In the genomic region with DNA sequence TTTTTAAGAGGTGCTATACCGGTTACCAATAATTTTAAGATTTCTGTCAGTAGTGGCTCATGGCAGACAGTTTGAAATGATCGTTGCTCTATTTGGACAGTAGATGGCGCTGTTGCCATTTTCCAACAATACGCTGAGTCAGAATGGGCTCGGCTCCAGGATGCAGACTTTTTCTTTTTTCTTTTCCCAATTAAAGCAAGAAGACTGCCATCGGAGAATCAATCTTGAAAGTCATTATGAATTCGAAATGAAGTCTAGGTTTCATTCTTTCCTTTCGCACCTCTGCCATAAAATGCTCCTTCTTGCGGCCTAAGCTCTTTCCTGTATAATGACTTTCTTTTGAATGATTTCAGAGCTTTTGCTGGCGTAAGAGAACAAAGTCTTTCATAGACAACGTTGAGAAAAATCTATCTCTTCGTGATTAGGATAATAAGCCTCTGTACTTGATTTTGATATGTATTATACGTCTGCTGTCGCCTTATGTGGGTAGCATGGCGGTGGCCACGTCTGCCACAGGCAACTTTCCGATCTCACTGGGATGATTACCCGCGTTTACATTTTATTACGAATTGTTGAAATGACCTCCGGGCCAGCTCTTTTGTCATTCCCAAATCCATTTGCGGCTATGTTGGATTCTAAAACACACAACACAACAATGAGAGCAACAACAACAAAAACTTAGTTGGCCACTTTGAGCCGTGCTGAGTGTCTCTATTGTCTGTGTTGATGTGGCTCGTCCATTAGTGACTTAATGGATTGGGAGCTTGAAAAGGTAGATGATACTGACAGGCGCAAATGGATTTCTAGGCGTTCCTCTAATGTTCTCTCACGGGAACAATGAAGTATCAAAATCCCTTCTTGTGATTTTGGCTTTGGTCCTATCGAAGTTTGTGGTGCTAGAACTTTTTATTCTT, we compare ENCODE assay signal across 9 mouse cellular contexts. TPM values are rescaled to one million over a fixed set of nuclear protein-coding genes. Genes with fewer than 3 reads are reported as not detected.
DNase-seq lines count a peak whose midpoint lies in the region; ATAC-seq and TF ChIP-seq lines count a peak whose summit lies in the region.
"Had no signal": no experiment of that assay in that cellular context is flagged by ENCODE, and none has a peak within 500 bp of the region (broad histone marks: within the 10 kb centered on the region; RNA-seq: fewer than 3 reads in every experiment).

No protein-coding gene starts in this region.

- TF ChIP-seq CTCF in thymus, adult 2 months (IDR thresholded peaks at IDR 0.05; ENCODE audit: borderline replicate concordance, control insufficient read depth, extremely low read depth, insufficient read depth, low read length, poor library complexity): no peak

- H3K36me3 ChIP-seq in heart, embryonic 11.5 days (ENCODE audit: control insufficient read depth, insufficient read depth, low read length): no peaks in the 10 kb centered on the region
- H3K36me3 ChIP-seq in kidney, embryonic 16.5 days (ENCODE audit: insufficient read depth, low read length): no peaks in the 10 kb centered on the region
- no peaks in the 10 kb centered on the region for H3K36me3 ChIP-seq in limb, embryonic 14.5 days (ENCODE audit: control insufficient read depth, insufficient read depth, low read length)
- no peaks in the 10 kb centered on the region for H3K36me3 ChIP-seq in thymus, adult 2 months (ENCODE audit: control insufficient read depth, insufficient read depth, low read length)

- H3K9me3 ChIP-seq in heart, embryonic 11.5 days (replicated peaks; ENCODE audit: control insufficient read depth, low read length): no peaks in the 10 kb centered on the region
- no peaks in the 10 kb centered on the region for H3K9me3 ChIP-seq in kidney, embryonic 16.5 days (ENCODE audit: low read length)
- no peaks in the 10 kb centered on the region for H3K9me3 ChIP-seq in limb, embryonic 14.5 days (ENCODE audit: control insufficient read depth, low read length)

- no peaks in the 10 kb centered on the region for H3K4me1 ChIP-seq in heart, embryonic 11.5 days (ENCODE audit: control insufficient read depth, insufficient read depth, low read length)
- no peaks in the 10 kb centered on the region for H3K4me1 ChIP-seq in kidney, embryonic 16.5 days (ENCODE audit: insufficient read depth, low read length)
- H3K4me1 ChIP-seq in limb, embryonic 14.5 days (ENCODE audit: control insufficient read depth, insufficient read depth, low read length): no peaks in the 10 kb centered on the region
- H3K4me1 ChIP-seq in thymus, adult 2 months (replicated peaks; ENCODE audit: control insufficient read depth, insufficient read depth, low read length): 0 out of 2 replicates have a peak, but pooled peaks cover 2% of the 10 kb centered on the region

- TF ChIP-seq POLR2A in limb, embryonic 14.5 days (IDR thresholded peaks at IDR 0.05; ENCODE audit: borderline replicate concordance, extremely low read depth, insufficient read depth, insufficient read length): no peak
- TF ChIP-seq POLR2A in thymus, adult 2 months (IDR thresholded peaks at IDR 0.05; ENCODE audit: control insufficient read depth, extremely low read depth, insufficient read depth, low read length, poor library complexity): no peak

- 48% methylated on average over 28 of the region's 28 CpGs for WGBS in heart, embryonic 11.5 days (ENCODE audit: insufficient replicate concordance)
- 31% methylated on average over 28 of the region's 28 CpGs for WGBS in kidney, embryonic 16.5 days
- WGBS in limb, embryonic 14.5 days: 43% methylated on average over 28 of the region's 28 CpGs
- WGBS in thymus, adult 2 months: 54% methylated on average over 28 of the region's 28 CpGs

- peak; percentile 85 for DNase-seq in CD4-positive, CD25-positive, alpha-beta regulatory T cell, adult 2 months (ENCODE audit: low read depth, low spot score)
- DNase-seq in adrenal gland, adult 2 months: peak; percentile 52
- peak; percentile 69 for DNase-seq in embryo, embryonic 9.5 days (ENCODE audit: extremely low spot score)
- DNase-seq in limb, embryonic 14.5 days (ENCODE audit: low spot score): peak; percentile 91
- DNase-seq in naive thymus-derived CD4-positive, alpha-beta T cell, adult 2 months (ENCODE audit: low read depth): peak; percentile 77
- peak; percentile 65 for DNase-seq in thymus, adult 2 months

- peak overlapping the region; percentile 43 for H3K4me2 ChIP-seq in heart, embryonic 11.5 days
- peak overlapping the region; percentile 64 for H3K4me2 ChIP-seq in kidney, embryonic 16.5 days (replicated peaks; ENCODE audit: low read depth, low read length)
- peak overlapping the region; percentile 34 for H3K4me2 ChIP-seq in limb, embryonic 14.5 days (replicated peaks; ENCODE audit: low read depth, low read length, severe bottlenecking)

- no peak overlapping the region for H3K4me3 ChIP-seq in heart, embryonic 11.5 days (ENCODE audit: low read depth, low read length)
- H3K4me3 ChIP-seq in kidney, embryonic 16.5 days (ENCODE audit: low read length): peak overlapping the region; percentile 39
- peak overlapping the region; percentile 15 for H3K4me3 ChIP-seq in limb, embryonic 14.5 days (replicated peaks; ENCODE audit: low read length)
- no peak overlapping the region for H3K4me3 ChIP-seq in thymus, adult 2 months (ENCODE audit: control insufficient read depth, insufficient read depth, low read length)

- no peak overlapping the region for H3K9ac ChIP-seq in heart, embryonic 11.5 days (ENCODE audit: low read depth, low read length)
- peak overlapping the region; percentile 26; the same call in 1 of the 2 replicates for H3K9ac ChIP-seq in kidney, embryonic 16.5 days (replicated peaks; ENCODE audit: low read length)
- H3K9ac ChIP-seq in limb, embryonic 14.5 days (ENCODE audit: low read depth, low read length, severe bottlenecking): no peak overlapping the region; the same call in 1 of the 2 replicates

- H3K27ac ChIP-seq in heart, embryonic 11.5 days (ENCODE audit: low read depth, low read length): no peak overlapping the region
- H3K27ac ChIP-seq in kidney, embryonic 16.5 days (ENCODE audit: low read length): no peak overlapping the region
- no peak overlapping the region for H3K27ac ChIP-seq in limb, embryonic 14.5 days (replicated peaks; ENCODE audit: low read depth, low read length)
- no peak overlapping the region for H3K27ac ChIP-seq in thymus, adult 2 months (ENCODE audit: control insufficient read depth, insufficient read depth, low read length)
- H3K27ac ChIP-seq: macrophage had no signal

- no peak for ATAC-seq in heart, embryonic 11.5 days (replicated peaks; ENCODE audit: insufficient number of reproducible peaks, low FRiP score, low TSS enrichment)
- peak; percentile 42; the same call in 1 of the 2 replicates for ATAC-seq in kidney, embryonic 16.5 days (ENCODE audit: low FRiP score, low TSS enrichment)
- ATAC-seq in limb, embryonic 14.5 days (ENCODE audit: low FRiP score, low read depth): 0 out of 2 replicates have a peak, but pooled peaks have one; percentile 57

- H3K27me3 ChIP-seq in heart, embryonic 11.5 days (ENCODE audit: control insufficient read depth, insufficient read depth, low read length): no peaks in the 10 kb centered on the region
- no peaks in the 10 kb centered on the region; the same call in 1 of the 2 replicates for H3K27me3 ChIP-seq in kidney, embryonic 16.5 days (ENCODE audit: insufficient read depth, low read length)
- no peaks in the 10 kb centered on the region for H3K27me3 ChIP-seq in limb, embryonic 14.5 days (ENCODE audit: control insufficient read depth, insufficient read depth, low read length)
- no peaks in the 10 kb centered on the region for H3K27me3 ChIP-seq in thymus, adult 2 months (ENCODE audit: control insufficient read depth, insufficient read depth, low read length)

RNA-seq across cellular contexts. Expression of a gene that starts 36.2 kb away (rescaled TPM):
- total RNA-seq in adrenal gland, adult 2 months (2021): not detected
- polyA plus RNA-seq in adrenal gland, adult 2 months (2012; rRNA removed): not detected in 2 replicates
- 1.1 and 1.2 TPM in 2 replicates for polyA plus RNA-seq in heart, embryonic 11.5 days (2014; fragmentation: Nextera tagmentation; extraction: Ambion mirVana)
- polyA plus RNA-seq in kidney, embryonic 16.5 days (2015; fragmentation: Nextera tagmentation; extraction: Ambion mirVana): 0.60 and 0.76 TPM in 2 replicates
- polyA plus RNA-seq in limb, embryonic 14.5 days (2012; rRNA removed): 0.39 and 0.49 TPM in 2 replicates
- 0.40 TPM in 2 replicates for polyA plus RNA-seq in limb, embryonic 14.5 days (2014; fragmentation: Nextera tagmentation; extraction: Ambion mirVana)
- polyA plus RNA-seq in thymus, adult 2 months (2012; rRNA removed): 0.24 and 0.32 TPM in 2 replicates
- polyA plus RNA-seq: macrophage had no signal

Comparison
In these comparisons a context has a peak if more than half of its experiments do, and no peak if none do; other contexts are left out.
1. H3K4me3 ChIP-seq: peak in kidney, embryonic 16.5 days (single experiment) and limb, embryonic 14.5 days (single experiment); none in heart, embryonic 11.5 days (single experiment) and thymus, adult 2 months (single experiment).
2. Peak in every context shown above with its lines, with median percentiles within 50 percentile points of each other: DNase-seq and H3K4me2 ChIP-seq.